Mouse (Mus musculus) liver, embryonic 14.5 days (tissue): ENCODE results near the gene Mkrn2.

Experiments
- CTCF ChIP-seq: IDR thresholded peaks from 2 replicates; pipeline ENCODE4 v1.5.1; 2016; ENCODE audit warnings: antibody characterized with exemption, low read depth, control low read depth
- EP300 ChIP-seq: IDR thresholded peaks from 2 replicates; pipeline ENCODE4 v1.6.1; 2016; ENCODE audit warnings: antibody characterized with exemption, low read depth

DNA sequence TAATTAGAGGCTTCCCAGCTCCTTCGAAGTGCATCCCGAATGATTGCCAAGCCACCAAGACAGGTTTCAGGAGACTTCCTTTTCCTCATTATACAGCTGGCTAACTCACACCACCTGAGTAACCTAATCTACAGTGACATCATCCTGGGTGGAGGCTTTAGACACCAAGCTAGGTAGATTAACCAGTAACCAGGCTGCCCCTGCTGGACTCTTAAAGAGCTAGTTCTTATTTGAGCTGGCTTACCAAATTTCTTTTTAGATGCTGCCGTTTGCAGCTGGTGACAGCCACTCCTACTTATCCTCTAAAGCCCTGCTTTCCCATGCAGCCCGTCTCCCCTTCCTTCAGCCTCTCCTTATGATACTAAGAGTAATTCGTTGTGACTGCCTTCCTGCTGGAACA lies 9.2 kb upstream of the Mkrn2 start, which contains the start of gene Mkrn2os:
- TF ChIP-seq CTCF = no peak
- TF ChIP-seq EP300 = no peak
